Mouse (Mus musculus) cortical plate, adult 2 months (tissue): ENCODE results near the gene Mmp19.

Source experiments
- CTCF ChIP-seq: fragments of 200-500 bp; IDR thresholded peaks from 2 replicates; pipeline ENCODE4 v1.5.1; 2011; ENCODE audit warnings: mild to moderate bottlenecking, control low read depth, low read length; ENCODE audit not compliant: insufficient read depth; ENCODE audit errors: extremely low read depth
- POLR2A ChIP-seq: fragments of 200-500 bp; IDR thresholded peaks from 2 replicates; pipeline ENCODE4 v1.6.1; 2011; ENCODE audit warnings: mild to moderate bottlenecking, low read length, control low read depth; ENCODE audit not compliant: insufficient read depth; ENCODE audit errors: extremely low read depth

GRCm38 (mm10) chr10:128846664-128847063 is 56.0 kb downstream of the Mmp19 start:
- TF ChIP-seq CTCF = no peak
- no peak for TF ChIP-seq POLR2A
